Mouse (Mus musculus): ENCODE measurements around the gene Fcho2.

DNA sequence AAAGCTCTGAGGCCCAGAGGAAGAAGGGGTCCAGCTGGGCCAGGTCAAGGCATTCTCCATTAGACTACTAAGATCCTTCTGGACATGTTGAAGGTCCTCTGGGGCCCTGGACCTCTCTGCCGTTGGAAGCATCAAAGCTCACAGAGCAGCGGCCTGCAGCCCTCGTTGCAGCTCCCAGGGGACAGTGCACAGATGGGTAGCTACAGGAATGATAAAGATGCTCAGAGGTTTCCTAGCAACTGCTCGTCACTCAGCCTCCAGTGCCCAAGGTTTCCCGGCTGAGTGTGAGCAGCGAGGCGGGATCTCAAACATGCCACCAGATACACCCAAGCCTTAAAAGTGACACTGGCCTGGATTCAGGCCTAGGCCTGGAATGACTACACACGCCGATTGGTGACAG lies 127.3 kb downstream of the Fcho2 start:
- TF ChIP-seq CTCF (IDR thresholded peaks at IDR 0.05; ENCODE audit: low read depth, low read length) (no peak), POLR2A (IDR thresholded peaks at IDR 0.05; ENCODE audit: borderline replicate concordance, low read depth, low read length) (no peak)

All from bone marrow macrophage, adult 2 months (primary cell).